Mouse (Mus musculus) intestine, embryonic 14.5 days (tissue): ENCODE data around the gene Psg16. TPM values are rescaled to one million over a fixed set of nuclear protein-coding genes. Genes with fewer than 3 reads are reported as not detected.

Source experiments
- ATAC-seq: fragments of 200-750 bp; cut with Nextera tagmentation; replicated peaks from 2 replicates; pipeline ENCODE4 v1.8.0; 2017; ENCODE audit warnings: low read depth, moderate number of reproducible peaks, moderate TSS enrichment, moderate library complexity; ENCODE audit not compliant: low FRiP score, low TSS enrichment
- DNase-seq: peaks from one replicate; pipeline ENCODE4 v3.0.0-alpha.2; 2018; ENCODE audit warnings: low spot score
- H3K27ac ChIP-seq: fragments of 300-500 bp; sonication (generic); 2 replicates; pipeline ENCODE4 v1.5.1; 2014; ENCODE audit warnings: low read depth, mild to moderate bottlenecking, control low read depth
- H3K27me3 ChIP-seq: fragments of 300-500 bp; sonication (generic); replicated peaks from 2 replicates; pipeline ENCODE4 v1.6.1; 2014; ENCODE audit warnings: low read length, control low read depth; ENCODE audit not compliant: control insufficient read depth, insufficient read depth
- H3K36me3 ChIP-seq: fragments of 300-500 bp; sonication (generic); 2 replicates; pipeline ENCODE4 v1.6.1; 2014; ENCODE audit warnings: low read length, control low read depth; ENCODE audit not compliant: control insufficient read depth, insufficient read depth
- H3K4me1 ChIP-seq: fragments of 300-500 bp; sonication (generic); replicated peaks from 2 replicates; pipeline ENCODE4 v1.6.1; 2014; ENCODE audit warnings: low read length, control low read depth, mixed read lengths; ENCODE audit not compliant: control insufficient read depth, insufficient read depth
- H3K4me2 ChIP-seq: fragments of 300-500 bp; sonication (generic); 2 replicates; pipeline ENCODE4 v1.6.1; 2014; ENCODE audit warnings: low read length
- H3K4me3 ChIP-seq: fragments of 300-500 bp; sonication (generic); 2 replicates; pipeline ENCODE4 v1.5.1; 2014; ENCODE audit warnings: low read depth, low read length, control low read depth, mixed read lengths
- H3K9ac ChIP-seq: fragments of 300-500 bp; sonication (generic); 2 replicates; pipeline ENCODE4 v1.6.1; 2014; ENCODE audit warnings: mild to moderate bottlenecking, low read length
- H3K9me3 ChIP-seq: fragments of 300-500 bp; sonication (generic); 2 replicates; pipeline ENCODE4 v1.6.1; 2016; ENCODE audit warnings: low read length, control low read depth; ENCODE audit not compliant: control insufficient read depth
- WGBS: fragments of 180-500 bp; shearing (Covaris S2); extraction: QIAGEN DNeasy Blood & Tissue Kit; methylation state at CpG from one replicate; pipeline ENCODE4 v1.1.7; 2014; 5-methylcytosine and 5-hydroxymethylcytosine counted together
- polyA plus RNA-seq: library from polyadenylated mRNA; unstranded; fragments of >200 nt; fragmentation: Nextera tagmentation; extraction: Ambion mirVana; gene quantifications from 2 replicates; pipeline ENCODE4 v1.2.1, GENCODE M21; 2014

Gene Psg16
- polyA plus RNA-seq, 1 experiment from 2014 or later = 0.11 TPM

DNA sequence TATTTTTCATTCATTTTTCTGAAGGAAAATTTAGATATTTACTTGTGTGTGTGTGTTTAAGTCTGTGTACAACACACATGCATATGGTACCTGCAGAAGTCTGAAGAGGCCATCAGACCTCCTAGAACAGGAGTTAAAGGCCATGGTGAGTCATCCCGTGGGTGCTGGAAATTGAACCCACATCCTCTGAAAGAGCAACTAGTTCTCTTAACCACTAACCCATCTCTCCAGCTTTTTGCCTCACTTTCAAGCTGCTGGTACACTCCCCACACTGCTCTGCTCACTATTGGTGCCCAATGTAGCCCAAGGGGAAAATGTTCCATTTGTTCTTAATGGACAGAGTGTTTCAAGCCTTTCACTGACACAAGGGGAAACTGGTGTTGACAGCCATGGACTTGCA, 61.5 kb downstream of the Psg16 start:
- H3K36me3 ChIP-seq = no peaks in the 10 kb centered on the region
- no peak for ATAC-seq
- no peak for DNase-seq
- H3K27me3 ChIP-seq = no peaks in the 10 kb centered on the region
- H3K27ac ChIP-seq = no peak overlapping the region
- no peak overlapping the region for H3K4me3 ChIP-seq
- no peak overlapping the region for H3K9ac ChIP-seq
- WGBS = 87% methylated on average over 1 of the region's 1 CpGs
- H3K9me3 ChIP-seq = no peaks in the 10 kb centered on the region
- no peak overlapping the region for H3K4me2 ChIP-seq
- H3K4me1 ChIP-seq = no peaks in the 10 kb centered on the region

GRCm38 (mm10) chr7:17149931-17150330, 76.1 kb downstream of the Psg16 start, which contains the start of gene Ceacam3:
Gene Ceacam3, plus strand, starts transcription at chr7:17150282.
- H3K9ac ChIP-seq = no peak within 1 kb of the TSS
- ATAC-seq (no peak), DNase-seq (no peak)
- H3K4me2 ChIP-seq = no peak within 1 kb of the TSS
- H3K9me3 ChIP-seq = no peaks in the 10 kb centered on the region
- no peak within 1 kb of the TSS for H3K4me3 ChIP-seq
- H3K36me3 ChIP-seq = no peaks in the 10 kb centered on the region
- H3K27ac ChIP-seq = no peak within 1 kb of the TSS
- H3K4me1 ChIP-seq = no peaks in the 10 kb centered on the region
- WGBS = 83% methylated on average over 2 of the region's 2 CpGs
- no peaks in the 10 kb centered on the region for H3K27me3 ChIP-seq

GRCm38 (mm10) chr7:17155634-17156033, 81.8 kb downstream of the Psg16 start:
- no peaks in the 10 kb centered on the region for H3K9me3 ChIP-seq
- H3K27ac ChIP-seq = no peak overlapping the region
- no peaks in the 10 kb centered on the region for H3K4me1 ChIP-seq
- WGBS = 30% methylated on average over 2 of the region's 2 CpGs
- H3K36me3 ChIP-seq = no peaks in the 10 kb centered on the region
- DNase-seq = peak; percentile 71
- no peak overlapping the region for H3K4me3 ChIP-seq
- no peak overlapping the region for H3K4me2 ChIP-seq
- no peak overlapping the region for H3K9ac ChIP-seq
- no peak for ATAC-seq
- no peaks in the 10 kb centered on the region for H3K27me3 ChIP-seq

GRCm38 (mm10) chr7:17156885-17157677, 83.2 kb downstream of the Psg16 start:
- H3K4me2 ChIP-seq = no peak overlapping the region
- H3K9ac ChIP-seq = no peak overlapping the region
- ATAC-seq = no peak
- no peaks in the 10 kb centered on the region for H3K27me3 ChIP-seq
- no peak overlapping the region for H3K27ac ChIP-seq
- H3K4me1 ChIP-seq = no peaks in the 10 kb centered on the region
- H3K36me3 ChIP-seq = no peaks in the 10 kb centered on the region
- no peak for DNase-seq
- H3K4me3 ChIP-seq = no peak overlapping the region
- 70% methylated on average over 3 of the region's 3 CpGs for WGBS
- H3K9me3 ChIP-seq = no peaks in the 10 kb centered on the region

DNA sequence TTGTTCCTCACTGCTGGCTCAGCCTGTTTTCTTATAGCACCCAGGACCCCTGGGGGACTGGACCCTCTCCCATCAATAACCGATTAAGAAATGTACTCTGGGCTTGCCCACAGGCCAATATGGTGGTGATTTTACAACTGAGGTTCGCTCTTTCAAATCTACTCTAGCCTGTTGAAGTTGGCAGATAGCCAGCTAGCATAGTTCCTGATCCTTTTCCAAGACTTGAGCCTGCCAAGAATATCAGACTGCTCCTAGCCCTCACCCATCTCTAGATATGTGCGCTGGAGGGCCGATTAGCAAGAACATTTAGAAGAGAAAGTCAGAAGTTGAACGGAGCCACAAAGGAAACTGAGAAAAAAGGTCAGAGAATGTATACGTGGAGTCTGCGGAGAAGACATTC, 85.2 kb downstream of the Psg16 start:
- H3K27ac ChIP-seq = no peak overlapping the region
- no peak overlapping the region for H3K9ac ChIP-seq
- no peak overlapping the region for H3K4me3 ChIP-seq
- H3K4me2 ChIP-seq = no peak overlapping the region
- no peak for DNase-seq
- no peaks in the 10 kb centered on the region for H3K36me3 ChIP-seq
- 86% methylated on average over 7 of the region's 7 CpGs for WGBS
- H3K4me1 ChIP-seq = no peaks in the 10 kb centered on the region
- H3K27me3 ChIP-seq = no peaks in the 10 kb centered on the region
- no peaks in the 10 kb centered on the region for H3K9me3 ChIP-seq
- no peak for ATAC-seq

DNA sequence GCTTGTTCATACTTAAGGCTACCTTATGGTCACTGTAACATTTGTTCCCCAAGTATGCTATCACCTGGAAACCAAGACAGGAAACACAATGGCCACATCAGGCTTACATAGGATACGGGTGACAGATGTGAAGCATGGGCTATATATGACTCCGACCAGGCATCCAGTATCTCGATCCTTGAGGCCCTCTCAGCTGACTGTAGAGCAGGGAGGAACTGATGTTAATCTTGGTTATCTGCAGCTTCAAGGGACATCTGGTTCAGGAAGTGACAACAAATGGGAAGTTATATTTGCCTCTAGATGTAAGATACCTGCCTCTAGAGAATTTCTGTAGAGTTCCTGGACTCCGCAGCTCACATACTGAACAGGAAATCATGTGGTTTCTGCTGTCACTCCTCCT, 98.0 kb downstream of the Psg16 start:
- H3K9me3 ChIP-seq = no peaks in the 10 kb centered on the region
- no peak overlapping the region for H3K27ac ChIP-seq
- no peak overlapping the region for H3K9ac ChIP-seq
- H3K4me2 ChIP-seq = no peak overlapping the region
- WGBS = 89% methylated on average over 4 of the region's 4 CpGs
- ATAC-seq (no peak), DNase-seq (no peak)
- H3K27me3 ChIP-seq = no peaks in the 10 kb centered on the region
- no peaks in the 10 kb centered on the region for H3K4me1 ChIP-seq
- no peak overlapping the region for H3K4me3 ChIP-seq
- H3K36me3 ChIP-seq = no peaks in the 10 kb centered on the region

Other genes starting within 250 kb of the Psg16 start
- 12.0 and 12.8 TPM in 2 replicates for gene Prkd2, start 231.1 kb upstream of the Psg16 start, polyA plus RNA-seq
- gene Dact3, start 198.7 kb upstream of the Psg16 start, polyA plus RNA-seq = 5.3 and 5.5 TPM in 2 replicates
- gene Gng8, start 182.3 kb upstream of the Psg16 start, polyA plus RNA-seq = 12.5 and 13.9 TPM in 2 replicates
- 2.2 and 2.3 TPM in 2 replicates for gene Ptgir, start 167.6 kb upstream of the Psg16 start, polyA plus RNA-seq
- 184 and 190 TPM in 2 replicates for gene Calm3, start 149.9 kb upstream of the Psg16 start, polyA plus RNA-seq
- 4.1 and 5.3 TPM in 2 replicates for gene Pnmal2, start 129.4 kb upstream of the Psg16 start, polyA plus RNA-seq
- gene Pnmal1, start 114.4 kb upstream of the Psg16 start, polyA plus RNA-seq = 3.7 and 4.1 TPM in 2 replicates
- 0.51 and 0.62 TPM in 2 replicates for gene Gm42372, start 91.0 kb upstream of the Psg16 start, polyA plus RNA-seq
- gene Ccdc8, start 81.3 kb upstream of the Psg16 start, polyA plus RNA-seq = 24.1 and 26.0 TPM in 2 replicates
- 101 and 103 TPM in 2 replicates for gene Ppp5c, start 46.1 kb upstream of the Psg16 start, polyA plus RNA-seq
- 55.8 and 58.2 TPM in 2 replicates for gene Hif3a, start 11.6 kb upstream of the Psg16 start, polyA plus RNA-seq
- gene Ceacam3, start 76.2 kb downstream of the Psg16 start, polyA plus RNA-seq = not detected in 2 replicates
- not detected in 2 replicates for gene Psg29, start 129.4 kb downstream of the Psg16 start, polyA plus RNA-seq